Mouse (Mus musculus) neural tube, embryonic 13.5 days (tissue): ENCODE results near the gene Stim2. TPM values are rescaled to one million over a fixed set of nuclear protein-coding genes. Genes with fewer than 3 reads are reported as not detected.

ENCODE experiments used
- ATAC-seq: fragments of 200-750 bp; cut with Nextera tagmentation; 2 replicates; pipeline ENCODE4 v1.8.0; 2017; ENCODE audit warnings: low read depth, mild to moderate bottlenecking, moderate TSS enrichment, moderate library complexity
- H3K27ac ChIP-seq: fragments of 300-500 bp; sonication (generic); replicated peaks from 2 replicates; pipeline ENCODE4 v1.5.1; 2015; ENCODE audit warnings: moderate library complexity, mild to moderate bottlenecking, inconsistent platforms
- H3K27me3 ChIP-seq: fragments of 300-500 bp; sonication (generic); 2 replicates; pipeline ENCODE4 v1.6.1; 2015; ENCODE audit warnings: mild to moderate bottlenecking, inconsistent platforms
- H3K36me3 ChIP-seq: fragments of 300-500 bp; sonication (generic); 2 replicates; pipeline ENCODE4 v1.6.1; 2015; ENCODE audit warnings: mild to moderate bottlenecking, inconsistent platforms
- H3K4me1 ChIP-seq: fragments of 300-500 bp; sonication (generic); replicated peaks from 2 replicates; pipeline ENCODE4 v1.6.1; 2015; ENCODE audit warnings: inconsistent platforms
- H3K4me2 ChIP-seq: fragments of 300-500 bp; sonication (generic); 2 replicates; pipeline ENCODE4 v1.6.1; 2015; ENCODE audit warnings: inconsistent platforms, mild to moderate bottlenecking, moderate library complexity
- H3K4me3 ChIP-seq: fragments of 300-500 bp; sonication (generic); 2 replicates; pipeline ENCODE4 v1.5.1; 2015; ENCODE audit warnings: mild to moderate bottlenecking, inconsistent platforms
- H3K9ac ChIP-seq: fragments of 300-500 bp; sonication (generic); 2 replicates; pipeline ENCODE4 v1.6.1; 2015; ENCODE audit warnings: moderate library complexity, mild to moderate bottlenecking, inconsistent platforms
- H3K9me3 ChIP-seq: fragments of 300-500 bp; sonication (generic); 2 replicates; pipeline ENCODE4 v1.6.1; 2016; ENCODE audit warnings: inconsistent platforms
- WGBS: fragments of 180-500 bp; shearing (Covaris S2); methylation state at CpG from one replicate; pipeline ENCODE4 v1.1.7; 2015; 5-methylcytosine and 5-hydroxymethylcytosine counted together
- polyA plus RNA-seq: library from polyadenylated mRNA; unstranded; fragments of >200 nt; fragmentation: Nextera tagmentation; extraction: Ambion mirVana; gene quantifications from 2 replicates; pipeline ENCODE4 v1.2.1, GENCODE M21; 2015

The Stim2 gene
- polyA plus RNA-seq, 1 experiment from 2014 or later: 29.6 TPM

DNA sequence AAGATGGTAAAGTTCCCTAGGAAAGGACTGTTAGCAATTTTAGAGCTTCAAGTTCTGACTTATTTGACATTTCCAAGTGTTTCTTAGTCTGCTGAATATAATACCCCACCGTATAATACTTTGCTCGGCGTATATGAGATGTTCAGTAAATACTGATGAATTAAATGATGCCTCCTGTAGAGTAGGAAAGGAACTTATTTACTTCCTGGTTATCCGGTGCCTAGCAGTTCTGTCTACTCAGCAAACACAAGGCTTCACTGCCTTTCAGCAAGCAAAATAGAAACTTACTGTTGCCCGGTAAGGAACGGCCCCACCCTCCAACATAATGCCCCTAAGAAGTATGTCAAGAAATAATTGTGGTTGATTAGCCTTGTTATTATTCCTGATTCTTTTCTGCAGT, 1.5 kb upstream of the Stim2 start:
- Histone ChIP-seq H3K4me3 (no peak overlapping the region), H3K9ac (no peak overlapping the region), H3K27me3 (no peaks in the 10 kb centered on the region), H3K9me3 (no peaks in the 10 kb centered on the region), H3K4me1 (peaks cover 31% of the 10 kb centered on the region), H3K36me3 (no peaks in the 10 kb centered on the region), H3K27ac (no peak overlapping the region), H3K4me2 (no peak overlapping the region)
- ATAC-seq: no peak
- WGBS: 90% methylated on average over 6 of the region's 6 CpGs

DNA sequence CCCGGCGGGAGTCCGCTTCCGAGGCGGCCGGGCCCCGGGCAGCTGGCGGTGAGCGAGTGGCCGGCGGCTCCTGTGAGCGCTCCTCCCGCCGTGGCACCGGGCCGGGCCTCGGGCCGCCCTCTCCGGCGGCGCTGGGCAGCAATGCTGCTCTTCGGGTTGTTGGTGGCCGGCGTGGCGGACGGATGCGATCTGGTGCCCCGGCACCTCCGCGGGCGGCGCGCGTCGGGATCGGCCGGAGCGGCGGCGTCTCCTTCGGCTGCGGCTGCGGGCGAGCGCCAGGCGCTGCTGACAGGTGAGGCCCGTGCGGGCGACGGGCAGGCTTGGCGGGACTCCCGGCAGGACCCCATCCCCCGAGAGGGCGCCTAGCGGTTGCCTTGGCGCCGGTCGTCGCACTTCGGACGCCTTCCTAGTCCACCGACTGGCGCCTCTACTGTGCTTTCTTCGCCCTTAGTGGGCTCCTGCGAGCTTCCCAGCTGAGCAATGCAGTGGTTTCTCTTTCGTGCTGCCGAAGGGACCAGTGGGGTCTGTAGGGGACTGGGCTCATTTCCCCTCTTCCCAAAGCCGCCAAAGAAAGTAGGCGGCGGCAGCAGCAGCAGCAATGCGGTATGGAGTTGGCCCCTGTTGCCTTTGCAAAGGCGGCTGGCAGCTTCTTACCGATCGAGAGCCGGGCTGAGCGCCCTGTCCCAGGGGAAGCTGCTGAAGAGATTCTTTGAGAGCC, 603 bp downstream of the Stim2 start:
- Histone ChIP-seq H3K9ac (peak overlapping the region; percentile 91), H3K4me2 (peak overlapping the region; percentile 70), H3K27me3 (no peaks in the 10 kb centered on the region), H3K36me3 (no peaks in the 10 kb centered on the region), H3K9me3 (no peaks in the 10 kb centered on the region), H3K4me1 (peaks cover 31% of the 10 kb centered on the region), H3K4me3 (peak overlapping the region; percentile 89), H3K27ac (peak overlapping the region; percentile 96)
- under 1% methylated on average over 64 of the region's 76 CpGs for WGBS
- ATAC-seq: peak; percentile 64

DNA sequence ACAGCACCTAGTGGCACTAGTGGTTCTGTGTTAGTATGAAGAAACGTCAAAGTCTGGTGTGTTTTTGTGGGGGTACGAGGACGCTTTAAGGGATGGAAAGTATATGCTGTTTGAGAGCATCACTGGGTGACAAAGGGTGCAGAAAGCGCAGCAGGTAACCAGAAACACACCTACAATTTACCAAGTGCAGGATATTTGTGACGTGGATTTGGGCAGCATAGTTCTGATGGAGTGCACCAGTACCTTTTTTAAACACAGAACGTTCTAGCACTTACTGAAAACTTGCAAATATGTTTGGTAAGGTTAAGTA, 1.1 kb downstream of the Stim2 start:
- H3K27me3 ChIP-seq: no peaks in the 10 kb centered on the region
- no peaks in the 10 kb centered on the region for H3K36me3 ChIP-seq
- H3K4me2 ChIP-seq: peak overlapping the region; percentile 70
- no peaks in the 10 kb centered on the region for H3K9me3 ChIP-seq
- H3K4me1 ChIP-seq: peaks cover 31% of the 10 kb centered on the region
- peak overlapping the region; percentile 96 for H3K27ac ChIP-seq
- WGBS: 2% methylated on average over 6 of the region's 6 CpGs
- peak overlapping the region; percentile 89 for H3K4me3 ChIP-seq
- no peak for ATAC-seq
- peak overlapping the region; percentile 91 for H3K9ac ChIP-seq

DNA sequence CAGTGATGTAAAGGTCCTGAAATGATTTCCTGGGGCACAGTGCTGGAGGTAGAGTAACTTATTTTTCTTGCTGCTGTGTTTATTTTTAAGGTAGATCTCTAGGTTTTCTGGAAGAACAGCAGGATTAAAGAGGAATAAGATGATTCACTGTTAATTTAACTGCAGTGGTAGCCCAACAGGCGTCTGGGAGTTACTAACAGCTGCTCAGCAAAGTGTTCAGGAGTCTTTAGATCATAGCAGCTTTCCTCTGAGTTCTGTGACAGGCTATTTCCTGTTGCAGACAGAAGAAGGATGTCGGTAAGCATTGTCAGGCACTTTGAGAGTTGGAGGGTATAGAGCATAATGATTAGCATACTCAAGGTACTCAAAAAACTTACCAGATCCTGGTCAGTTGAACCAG, 1.5 kb downstream of the Stim2 start:
- no peaks in the 10 kb centered on the region for H3K36me3 ChIP-seq

DNA sequence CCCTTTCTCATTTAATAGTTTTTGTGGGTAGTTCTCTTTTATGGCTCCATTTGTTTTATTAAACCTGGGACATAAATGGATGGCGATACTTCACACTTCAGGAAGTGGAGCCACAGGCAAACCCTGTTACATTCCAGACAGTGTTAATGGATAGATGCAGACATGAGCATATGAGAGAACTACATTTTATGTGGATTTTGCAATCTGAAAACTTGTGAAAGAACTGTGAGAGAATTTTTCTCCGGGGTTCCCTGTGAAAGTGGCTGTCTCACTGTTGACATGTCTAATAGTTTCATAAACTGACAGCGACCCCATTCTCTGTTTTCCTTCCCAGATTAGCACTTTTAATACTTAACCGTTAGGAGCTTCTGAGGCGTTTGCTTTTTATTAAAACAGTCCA, 2.7 kb downstream of the Stim2 start:
- WGBS: 70% methylated on average over 5 of the region's 5 CpGs
- Histone ChIP-seq H3K4me2 (peak overlapping the region; percentile 15; the same call in 1 of the 2 replicates), H3K9me3 (no peaks in the 10 kb centered on the region), H3K4me3 (no peak overlapping the region), H3K4me1 (peaks cover 34% of the 10 kb centered on the region), H3K9ac (no peak overlapping the region), H3K27me3 (no peaks in the 10 kb centered on the region), H3K27ac (no peak overlapping the region), H3K36me3 (no peaks in the 10 kb centered on the region)
- no peak for ATAC-seq

More for the DNA sequence above, 1.5 kb downstream of the Stim2 start:
- H3K4me3 ChIP-seq: peak overlapping the region; percentile 89
- no peaks in the 10 kb centered on the region for H3K9me3 ChIP-seq
- H3K27ac ChIP-seq: peak overlapping the region; percentile 96; the same call in 1 of the 2 replicates
- WGBS: 0% methylated on average over 2 of the region's 2 CpGs
- H3K9ac ChIP-seq: peak overlapping the region; percentile 91
- ATAC-seq: no peak
- H3K4me1 ChIP-seq: peaks cover 29% of the 10 kb centered on the region
- H3K27me3 ChIP-seq: no peaks in the 10 kb centered on the region
- H3K4me2 ChIP-seq: peak overlapping the region; percentile 70

DNA sequence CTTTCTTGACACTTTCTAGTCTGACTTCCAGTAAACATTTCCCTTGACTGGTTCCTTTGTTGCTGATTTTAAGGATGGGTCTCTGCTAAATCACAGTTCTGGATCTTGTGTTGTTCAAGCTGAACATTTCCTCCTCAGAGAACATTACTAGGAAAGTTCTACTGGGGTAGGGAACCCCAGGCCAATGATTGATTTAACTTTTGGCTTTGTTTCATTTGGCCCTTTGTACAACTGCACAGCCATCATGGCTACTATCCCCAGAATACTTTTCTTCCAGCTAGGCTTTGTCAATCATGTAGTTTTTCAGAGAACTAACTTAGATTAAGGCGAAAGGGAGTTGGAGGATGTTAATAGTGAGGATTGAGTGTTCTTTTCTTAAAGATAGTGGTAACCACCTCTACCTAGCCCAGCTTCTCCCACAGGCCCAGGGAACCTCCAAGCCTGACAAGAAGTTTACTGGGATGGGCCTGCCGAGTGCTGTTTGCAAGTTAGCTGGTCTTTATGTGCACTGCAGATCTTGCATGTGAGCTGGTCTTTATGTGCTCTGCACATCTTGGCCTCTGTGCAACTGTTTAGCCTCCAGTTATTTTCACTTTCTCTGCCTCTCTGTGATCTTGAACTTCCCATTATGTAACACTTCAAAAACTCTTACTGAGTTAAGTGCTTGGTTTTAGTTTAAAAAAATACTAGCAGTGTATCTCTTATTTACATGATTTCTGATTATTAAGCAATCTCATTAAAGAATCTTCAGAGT, 7.0 kb downstream of the Stim2 start:
- H3K4me3 ChIP-seq: no peak overlapping the region
- no peak overlapping the region for H3K27ac ChIP-seq
- WGBS: 86% methylated on average over 2 of the region's 2 CpGs
- no peak overlapping the region for H3K9ac ChIP-seq
- no peak overlapping the region for H3K4me2 ChIP-seq
- no peaks in the 10 kb centered on the region for H3K9me3 ChIP-seq
- no peak for ATAC-seq
- H3K36me3 ChIP-seq: no peaks in the 10 kb centered on the region
- H3K27me3 ChIP-seq: no peaks in the 10 kb centered on the region
- peaks cover 21% of the 10 kb centered on the region for H3K4me1 ChIP-seq

DNA sequence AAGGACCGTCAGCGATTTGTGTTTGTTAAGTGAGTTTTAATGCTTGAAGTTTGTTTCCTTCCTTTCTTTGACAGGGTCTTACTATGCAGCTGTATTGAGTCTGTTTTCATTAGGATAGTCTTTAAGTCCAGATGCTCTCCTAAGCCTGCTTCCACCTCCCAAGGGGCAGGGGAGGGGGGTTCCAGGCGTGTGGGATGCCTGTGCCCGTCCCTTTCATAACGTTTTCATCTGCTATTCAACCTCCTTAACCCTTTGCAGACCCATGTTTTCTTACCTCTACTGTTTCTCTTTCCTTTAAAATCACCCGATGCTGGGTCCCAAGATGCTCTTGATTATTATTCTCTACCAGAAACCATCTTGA, 7.5 kb downstream of the Stim2 start:
- no peaks in the 10 kb centered on the region for H3K36me3 ChIP-seq
- H3K27ac ChIP-seq: no peak overlapping the region
- H3K4me1 ChIP-seq: peaks cover 17% of the 10 kb centered on the region
- no peaks in the 10 kb centered on the region for H3K9me3 ChIP-seq
- no peak for ATAC-seq
- WGBS: 43% methylated on average over 6 of the region's 6 CpGs
- H3K4me3 ChIP-seq: no peak overlapping the region
- no peak overlapping the region for H3K4me2 ChIP-seq
- H3K9ac ChIP-seq: no peak overlapping the region
- no peaks in the 10 kb centered on the region for H3K27me3 ChIP-seq

DNA sequence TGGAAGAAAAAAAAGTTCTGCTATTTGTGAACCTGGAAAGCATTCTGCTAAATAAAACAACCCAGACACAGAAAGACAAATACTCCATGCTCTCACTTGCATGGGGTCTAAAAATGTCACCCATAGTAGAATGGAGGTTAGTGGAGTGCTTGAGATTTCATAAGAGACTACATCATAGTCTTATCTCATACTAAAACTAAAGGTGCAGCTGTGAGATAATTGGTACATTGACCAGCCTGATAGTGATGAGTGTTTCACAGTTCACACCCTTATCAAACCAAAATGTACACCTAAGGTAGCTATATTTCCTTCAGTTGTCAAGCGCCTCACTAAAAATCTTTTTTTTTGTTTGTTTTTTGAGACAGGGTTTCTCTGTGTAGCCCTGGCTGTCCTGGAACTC, 8.5 kb downstream of the Stim2 start:
- no peak for ATAC-seq
- H3K4me3 ChIP-seq: no peak overlapping the region
- no peak overlapping the region for H3K4me2 ChIP-seq
- no peaks in the 10 kb centered on the region for H3K36me3 ChIP-seq
- 97% methylated on average over 1 of the region's 1 CpGs for WGBS
- H3K27ac ChIP-seq: no peak overlapping the region
- H3K9ac ChIP-seq: no peak overlapping the region
- no peaks in the 10 kb centered on the region for H3K9me3 ChIP-seq
- H3K27me3 ChIP-seq: no peaks in the 10 kb centered on the region
- H3K4me1 ChIP-seq: peaks cover 12% of the 10 kb centered on the region; the same call in 1 of the 2 replicates

DNA sequence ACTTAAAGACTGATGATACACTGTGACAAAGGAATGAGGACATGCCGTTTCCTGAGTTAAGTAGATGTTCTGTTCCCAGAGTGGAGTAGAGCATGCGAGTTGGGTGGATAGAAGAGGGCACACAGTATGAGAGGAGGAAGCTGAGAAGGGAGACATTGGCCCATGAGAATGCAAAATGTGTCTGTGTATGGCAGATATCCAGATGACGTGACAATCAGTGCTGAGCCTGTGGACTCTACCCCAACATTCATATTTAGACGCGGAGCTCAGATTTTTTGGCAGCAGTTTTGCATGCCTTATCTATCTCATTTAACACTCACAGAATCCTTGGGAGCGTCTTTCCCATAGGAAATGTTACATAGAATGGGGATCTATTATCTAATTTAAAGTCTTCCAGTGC, 9.3 kb downstream of the Stim2 start:
- Histone ChIP-seq H3K27ac (no peak overlapping the region), H3K9ac (no peak overlapping the region), H3K36me3 (no peaks in the 10 kb centered on the region), H3K9me3 (no peaks in the 10 kb centered on the region), H3K4me3 (no peak overlapping the region), H3K4me2 (no peak overlapping the region), H3K27me3 (no peaks in the 10 kb centered on the region), H3K4me1 (peaks cover 12% of the 10 kb centered on the region; the same call in 1 of the 2 replicates)
- no peak for ATAC-seq
- 90% methylated on average over 6 of the region's 6 CpGs for WGBS

DNA sequence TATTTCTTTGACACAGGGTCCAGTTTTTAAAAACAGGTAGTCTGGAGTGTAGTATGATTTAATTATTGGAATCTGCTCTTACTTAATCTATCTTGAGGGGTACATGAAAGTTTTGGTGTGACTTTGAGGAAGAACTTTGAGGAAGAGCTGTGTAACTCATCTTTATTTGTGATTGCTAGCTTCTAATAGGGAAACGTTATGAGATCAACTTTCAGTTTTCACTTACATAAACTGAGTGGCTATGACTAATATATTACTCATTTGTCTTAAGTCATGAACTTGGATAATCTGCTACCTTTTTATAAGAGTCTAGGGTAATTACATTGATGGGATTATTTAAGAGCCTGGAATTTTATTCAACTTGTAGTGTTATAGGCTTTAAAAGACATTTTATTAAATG, 15.0 kb downstream of the Stim2 start:
- ATAC-seq: no peak
- Histone ChIP-seq H3K9ac (no peak overlapping the region), H3K4me2 (no peak overlapping the region), H3K27ac (no peak overlapping the region), H3K27me3 (no peaks in the 10 kb centered on the region), H3K9me3 (no peaks in the 10 kb centered on the region), H3K36me3 (no peaks in the 10 kb centered on the region), H3K4me3 (no peak overlapping the region), H3K4me1 (no peaks in the 10 kb centered on the region)
- 80% methylated on average over 1 of the region's 1 CpGs for WGBS

DNA sequence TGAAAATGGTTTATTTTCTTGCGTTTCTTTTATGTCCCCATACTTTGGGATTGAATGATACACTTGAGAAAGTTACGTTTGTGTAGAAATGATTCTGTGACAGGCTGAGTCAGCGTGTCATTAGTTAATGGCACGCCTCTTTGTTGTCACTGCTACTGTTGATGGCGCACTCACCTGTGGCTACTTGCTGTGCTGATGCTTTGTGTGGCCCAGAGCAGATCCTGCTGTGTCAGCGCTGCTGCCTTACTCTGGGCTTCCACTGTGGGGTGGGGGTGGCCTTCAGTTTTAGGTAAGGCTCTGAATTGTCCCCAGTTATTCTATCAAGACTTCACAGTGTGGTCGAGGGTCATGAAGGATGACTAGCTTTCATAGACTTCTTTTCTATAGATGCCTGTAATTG, 18.8 kb downstream of the Stim2 start:
- Histone ChIP-seq H3K27ac (no peak overlapping the region), H3K9ac (no peak overlapping the region), H3K4me2 (no peak overlapping the region), H3K36me3 (no peaks in the 10 kb centered on the region), H3K9me3 (no peaks in the 10 kb centered on the region), H3K4me1 (no peaks in the 10 kb centered on the region), H3K27me3 (no peaks in the 10 kb centered on the region), H3K4me3 (no peak overlapping the region)
- 56% methylated on average over 7 of the region's 7 CpGs for WGBS
- ATAC-seq: no peak

DNA sequence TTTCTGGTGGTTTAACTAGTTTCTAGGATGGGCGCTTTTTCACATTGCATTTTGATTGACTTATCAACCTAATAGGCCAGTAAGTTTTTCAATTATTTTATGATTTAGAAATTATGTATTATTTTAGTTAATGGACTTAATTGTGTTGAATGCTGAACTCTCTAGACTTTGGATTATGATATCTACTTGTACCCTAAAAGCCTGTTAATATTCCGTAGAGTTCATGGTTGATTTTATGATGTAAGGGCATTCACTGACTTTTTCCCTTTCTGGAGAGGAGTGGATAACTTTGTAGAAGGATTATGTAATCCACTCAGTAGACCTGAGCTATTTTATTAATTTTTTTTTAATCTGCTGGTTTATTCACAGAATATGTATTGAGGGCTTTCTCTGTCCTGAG, 20.6 kb downstream of the Stim2 start:
- no peak for ATAC-seq
- Histone ChIP-seq H3K27me3 (no peaks in the 10 kb centered on the region), H3K4me1 (no peaks in the 10 kb centered on the region), H3K9me3 (no peaks in the 10 kb centered on the region), H3K9ac (no peak overlapping the region), H3K4me2 (no peak overlapping the region), H3K4me3 (no peak overlapping the region), H3K36me3 (no peaks in the 10 kb centered on the region), H3K27ac (no peak overlapping the region)
- 92% methylated on average over 2 of the region's 2 CpGs for WGBS

DNA sequence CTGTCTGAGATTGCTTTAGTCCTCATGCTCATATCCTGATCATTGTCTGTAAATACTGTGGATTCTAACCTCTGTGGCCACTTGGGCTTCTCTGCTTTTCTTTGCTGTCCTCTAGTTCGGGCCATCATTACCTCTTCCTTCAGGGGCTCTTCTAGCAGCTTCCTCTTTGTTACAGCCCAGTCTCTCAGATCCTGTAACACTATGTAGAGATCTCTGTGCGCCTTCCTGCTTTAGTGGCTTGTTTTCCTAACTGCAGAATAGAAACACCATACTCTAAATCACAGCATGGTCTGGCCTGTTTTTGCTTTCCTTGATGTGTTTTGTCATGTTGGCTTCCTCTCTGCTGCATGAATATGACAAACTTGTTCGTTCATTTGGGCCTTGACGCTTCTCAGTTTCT, 21.2 kb downstream of the Stim2 start:
- no peaks in the 10 kb centered on the region for H3K27me3 ChIP-seq
- H3K36me3 ChIP-seq: no peaks in the 10 kb centered on the region
- no peaks in the 10 kb centered on the region for H3K4me1 ChIP-seq
- H3K9ac ChIP-seq: no peak overlapping the region
- WGBS: 83% methylated on average over 4 of the region's 4 CpGs
- no peak overlapping the region for H3K27ac ChIP-seq
- H3K9me3 ChIP-seq: no peaks in the 10 kb centered on the region
- no peak for ATAC-seq
- no peak overlapping the region for H3K4me3 ChIP-seq
- H3K4me2 ChIP-seq: no peak overlapping the region
